Mouse (Mus musculus) liver, postnatal 0 days (tissue): Measurements from ENCODE around the gene Vsnl1.

ENCODE experiments used
- CTCF ChIP-seq: sonication (generic); IDR thresholded peaks from 2 replicates; pipeline ENCODE4 v1.5.1; 2016; ENCODE audit warnings: antibody characterized with exemption, low read depth
- EP300 ChIP-seq: IDR thresholded peaks from 2 replicates; pipeline ENCODE4 v1.6.1; 2016; ENCODE audit warnings: antibody characterized with exemption, low read depth, mild to moderate bottlenecking

DNA sequence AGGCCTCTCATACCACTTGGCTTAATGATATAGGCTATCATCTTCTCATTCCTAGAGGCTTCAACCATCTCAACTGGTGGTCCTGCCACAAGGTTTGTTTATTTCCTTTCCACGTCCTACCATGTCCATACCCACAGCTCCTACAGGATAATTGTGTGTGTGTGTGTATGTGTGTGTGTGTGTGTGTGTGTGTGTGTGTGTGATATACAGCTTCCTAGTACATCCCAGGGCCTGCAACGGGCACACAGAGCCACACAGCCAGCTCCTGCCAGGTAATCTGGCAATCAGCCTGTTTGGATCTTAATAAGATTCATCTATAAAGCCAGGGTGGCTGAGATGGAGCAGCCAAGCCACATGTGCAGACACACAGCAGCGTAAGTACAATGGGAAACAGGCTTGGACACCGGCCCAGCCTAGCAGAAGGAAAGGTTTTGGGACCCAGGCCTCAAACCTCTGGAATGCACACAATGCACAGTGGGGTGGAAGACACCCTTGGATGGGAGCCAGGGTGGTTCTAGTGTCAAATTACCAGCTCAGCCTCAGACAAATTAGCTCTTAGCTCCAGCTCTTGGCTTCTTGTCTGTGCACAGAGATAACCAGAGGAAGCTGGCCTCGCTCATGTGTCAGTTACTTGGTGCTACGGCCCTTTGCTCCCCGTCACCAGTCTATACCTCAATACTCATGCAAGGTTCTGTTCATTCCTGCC, 45.0 kb downstream of the Vsnl1 start:
- TF ChIP-seq CTCF (no peak), EP300 (no peak)
